Mouse (Mus musculus) forebrain, postnatal 0 days (tissue): ENCODE data around the gene Cxcr4. TPM values are rescaled to one million over a fixed set of nuclear protein-coding genes. Genes with fewer than 3 reads are reported as not detected.

Experiments
- ATAC-seq: fragments of 200-750 bp; cut with Nextera tagmentation; 2 replicates; pipeline ENCODE4 v1.8.0; 2017; ENCODE audit warnings: mild to moderate bottlenecking, moderate library complexity
- DNase-seq: peaks from one replicate; pipeline ENCODE4 v3.0.0-alpha.2; 2015
- H3K27ac ChIP-seq: fragments of 300-500 bp; sonication (generic); 2 replicates; pipeline ENCODE4 v1.5.1; 2014; ENCODE audit warnings: low read depth, mild to moderate bottlenecking, antibody characterized with exemption, low read length, moderate library complexity, mixed read lengths
- H3K27me3 ChIP-seq: fragments of 300-500 bp; sonication (generic); 2 replicates; pipeline ENCODE4 v1.6.1; 2014; ENCODE audit warnings: mild to moderate bottlenecking, low read length, mixed read lengths; ENCODE audit not compliant: insufficient read depth
- H3K36me3 ChIP-seq: fragments of 300-500 bp; sonication (generic); 2 replicates; pipeline ENCODE4 v1.6.1; 2014; ENCODE audit warnings: mild to moderate bottlenecking, moderate library complexity; ENCODE audit not compliant: insufficient read depth
- H3K4me1 ChIP-seq: fragments of 300-500 bp; sonication (generic); 2 replicates; pipeline ENCODE4 v1.6.1; 2014; ENCODE audit warnings: antibody characterized with exemption; ENCODE audit not compliant: insufficient read depth
- H3K4me2 ChIP-seq: fragments of 300-500 bp; sonication (generic); 2 replicates; pipeline ENCODE4 v1.6.1; 2014; ENCODE audit warnings: low read depth, mild to moderate bottlenecking, moderate library complexity
- H3K4me3 ChIP-seq: fragments of 300-500 bp; sonication (generic); 2 replicates; pipeline ENCODE4 v1.5.1; 2014; ENCODE audit warnings: low read depth, low read length, mixed read lengths
- H3K9ac ChIP-seq: fragments of 300-500 bp; sonication (generic); 2 replicates; pipeline ENCODE4 v1.6.1; 2014; ENCODE audit warnings: mild to moderate bottlenecking
- H3K9me3 ChIP-seq: fragments of 300-500 bp; sonication (generic); 2 replicates; pipeline ENCODE4 v1.6.1; 2016; ENCODE audit warnings: low read length
- CTCF ChIP-seq: sonication (generic); IDR thresholded peaks from 2 replicates; pipeline ENCODE4 v1.5.1; 2016; ENCODE audit warnings: antibody characterized with exemption, control low read depth, low read depth
- WGBS: fragments of 180-500 bp; shearing (Covaris S2); extraction: QIAGEN DNeasy Blood & Tissue Kit; methylation state at CpG from one replicate; pipeline ENCODE4 v1.1.7; 2014; 5-methylcytosine and 5-hydroxymethylcytosine counted together
- polyA plus RNA-seq: library from polyadenylated mRNA; unstranded; fragments of >200 nt; fragmentation: Nextera tagmentation; extraction: Ambion mirVana; gene quantifications from 2 replicates; pipeline ENCODE4 v1.2.1, GENCODE M21; 2015
- total RNA-seq: library from RNA; depleted of rRNA; stranded (reverse); fragments of >200 nt; gene quantifications from 2 replicates; pipeline ENCODE4 v1.2.3, GENCODE M21; 2014; rRNA removed

Gene Cxcr4
- 41.3 and 44.9 TPM in 2 replicates for total RNA-seq
- 4.9 and 5.8 TPM in 2 replicates for polyA plus RNA-seq

GRCm38 (mm10) chr1:128592211-128592741 is at the start of gene Cxcr4:
Gene Cxcr4, minus strand, starts transcription at chr1:128592293.
- Histone ChIP-seq H3K4me2 (peak within 1 kb of the TSS; percentile 94), H3K36me3 (no peaks in the 10 kb centered on the region), H3K4me3 (peak within 1 kb of the TSS; percentile 62), H3K27ac (peak within 1 kb of the TSS; percentile 71), H3K9me3 (no peaks in the 10 kb centered on the region), H3K9ac (peak within 1 kb of the TSS; percentile 60), H3K4me1 (peaks cover 32% of the 10 kb centered on the region), H3K27me3 (no peaks in the 10 kb centered on the region)
- peak; percentile 64 for TF ChIP-seq CTCF
- DNase-seq: peak; percentile 84
- ATAC-seq: peak; percentile 71
- under 1% methylated on average over 27 of the region's 27 CpGs for WGBS

GRCm38 (mm10) chr1:128639707-128640107 is 47.6 kb upstream of the Cxcr4 start:
- 43% methylated on average over 4 of the region's 4 CpGs for WGBS
- Histone ChIP-seq H3K4me2 (no peak overlapping the region), H3K4me1 (no peaks in the 10 kb centered on the region), H3K27me3 (no peaks in the 10 kb centered on the region), H3K27ac (peak overlapping the region; percentile 15; the same call in 1 of the 2 replicates), H3K36me3 (no peaks in the 10 kb centered on the region), H3K9me3 (no peaks in the 10 kb centered on the region), H3K9ac (no peak overlapping the region), H3K4me3 (no peak overlapping the region)
- ATAC-seq (peak; percentile 82), DNase-seq (peak; percentile 41)
- no peak for TF ChIP-seq CTCF

GRCm38 (mm10) chr1:128637230-128637740 is 45.2 kb upstream of the Cxcr4 start:
- no peaks in the 10 kb centered on the region for H3K27me3 ChIP-seq
- TF ChIP-seq CTCF: no peak
- DNase-seq (no peak), ATAC-seq (no peak)
- H3K27ac ChIP-seq: no peak overlapping the region
- H3K9me3 ChIP-seq: no peaks in the 10 kb centered on the region
- 87% methylated on average over 7 of the region's 7 CpGs for WGBS
- H3K9ac ChIP-seq: no peak overlapping the region
- H3K36me3 ChIP-seq: no peaks in the 10 kb centered on the region
- no peaks in the 10 kb centered on the region for H3K4me1 ChIP-seq
- H3K4me3 ChIP-seq: no peak overlapping the region
- no peak overlapping the region for H3K4me2 ChIP-seq

GRCm38 (mm10) chr1:128636258-128637229 is 44.5 kb upstream of the Cxcr4 start:
- H3K27me3 ChIP-seq: no peaks in the 10 kb centered on the region
- WGBS: 86% methylated on average over 10 of the region's 10 CpGs
- no peak for TF ChIP-seq CTCF
- H3K9me3 ChIP-seq: no peaks in the 10 kb centered on the region
- H3K36me3 ChIP-seq: no peaks in the 10 kb centered on the region
- ATAC-seq (no peak), DNase-seq (no peak)
- H3K4me3 ChIP-seq: no peak overlapping the region
- no peaks in the 10 kb centered on the region for H3K4me1 ChIP-seq
- H3K27ac ChIP-seq: no peak overlapping the region
- no peak overlapping the region for H3K9ac ChIP-seq
- no peak overlapping the region for H3K4me2 ChIP-seq

- Histone ChIP-seq H3K27me3 (no peaks in the 10 kb centered on the region), H3K4me1 (no peaks in the 10 kb centered on the region), H3K4me3 (no peak overlapping the region), H3K9me3 (no peaks in the 10 kb centered on the region), H3K36me3 (no peaks in the 10 kb centered on the region), H3K27ac (no peak overlapping the region), H3K9ac (no peak overlapping the region), H3K4me2 (no peak overlapping the region)
- WGBS: 75% methylated on average over 6 of the region's 6 CpGs
- no peak for TF ChIP-seq CTCF
- DNase-seq (no peak), ATAC-seq (no peak)
Measured at GRCm38 (mm10) chr1:128633711-128634379, 41.8 kb upstream of the Cxcr4 start.

- no peak overlapping the region for H3K27ac ChIP-seq
- no peaks in the 10 kb centered on the region for H3K27me3 ChIP-seq
- no peaks in the 10 kb centered on the region for H3K9me3 ChIP-seq
- no peak overlapping the region for H3K9ac ChIP-seq
- H3K36me3 ChIP-seq: no peaks in the 10 kb centered on the region
- TF ChIP-seq CTCF: no peak
- no peak overlapping the region for H3K4me2 ChIP-seq
- H3K4me3 ChIP-seq: no peak overlapping the region
- ATAC-seq (no peak), DNase-seq (no peak)
- H3K4me1 ChIP-seq: no peaks in the 10 kb centered on the region
- 77% methylated on average over 6 of the region's 6 CpGs for WGBS
Measured at GRCm38 (mm10) chr1:128632522-128632921, 40.4 kb upstream of the Cxcr4 start.
